Mouse (Mus musculus) right cerebral cortex, adult 18-20 months (tissue): ENCODE data around the gene Aacs.

ENCODE experiments used
- DNase-seq: peaks from one replicate; pipeline ENCODE4 v3.0.0; 2022; ENCODE audit warnings: mixed read lengths

Aacs gene

GRCm38 (mm10) chr5:125497821-125498600 is 22.4 kb downstream of the Aacs start:
- DNase-seq: peak; percentile 85

DNA sequence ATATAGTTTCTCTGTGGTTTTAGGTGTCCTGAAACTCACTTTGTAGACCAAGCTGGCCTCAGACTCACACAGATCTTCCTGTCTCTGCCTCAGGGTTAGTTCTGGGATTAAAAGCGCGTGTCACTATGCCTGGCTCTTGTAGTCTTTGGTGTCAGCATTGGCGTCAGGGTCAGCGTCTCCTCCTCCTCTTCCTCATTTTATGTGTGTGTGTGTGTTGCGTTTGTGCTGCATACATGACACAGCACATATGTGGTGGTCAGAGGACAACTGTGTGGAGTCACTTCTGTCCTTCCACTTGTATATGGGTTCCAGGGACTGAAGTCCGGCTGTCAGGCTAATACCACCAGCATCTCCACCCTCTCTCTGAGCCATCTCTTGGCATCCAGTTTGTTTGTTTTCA is 25.9 kb downstream of the Aacs start:
- no peak for DNase-seq

DNA sequence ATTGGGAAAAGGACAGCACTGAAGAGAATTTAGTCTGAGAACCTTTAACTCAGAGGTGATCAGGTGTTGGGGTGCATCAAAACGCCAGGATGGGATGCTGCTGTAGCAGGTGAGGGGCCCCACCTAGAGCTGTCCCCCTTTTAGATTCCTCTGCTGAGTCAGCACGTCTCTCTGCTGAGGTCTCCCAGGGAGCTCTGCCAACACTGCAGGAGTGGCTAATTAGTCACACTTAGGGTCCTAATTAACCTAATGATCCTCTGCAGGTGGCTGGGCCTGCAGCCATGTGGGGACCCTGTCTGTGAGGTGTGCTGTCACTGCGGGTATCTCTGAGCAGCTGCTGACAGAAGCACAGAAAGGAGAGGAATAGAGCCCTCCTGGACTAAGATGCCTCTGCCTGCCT is 26.6 kb downstream of the Aacs start:
- no peak for DNase-seq

- no peak for DNase-seq
Observed at GRCm38 (mm10) chr5:125503628-125504027, 28.0 kb downstream of the Aacs start.

GRCm38 (mm10) chr5:125504692-125505091 is 29.1 kb downstream of the Aacs start:
- DNase-seq: peak; percentile 49

DNA sequence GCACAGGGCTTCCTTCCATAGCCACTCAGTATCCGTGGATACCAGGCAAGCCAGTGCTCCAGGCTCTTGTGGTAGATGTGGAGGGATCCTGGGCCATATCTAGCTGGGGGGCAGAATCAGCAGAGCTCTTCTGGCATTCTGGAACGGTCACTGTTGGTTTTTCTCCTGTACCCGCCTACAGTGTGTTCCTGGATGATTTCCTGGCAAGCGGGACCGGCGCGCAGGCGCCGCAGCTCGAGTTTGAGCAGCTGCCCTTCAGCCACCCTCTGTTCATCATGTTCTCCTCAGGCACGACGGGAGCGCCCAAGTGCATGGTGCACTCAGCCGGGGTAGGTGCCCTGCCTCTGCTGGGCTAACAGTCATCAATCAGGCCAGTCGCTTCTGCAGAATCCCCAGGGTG is 30.4 kb downstream of the Aacs start:
- DNase-seq: peak; percentile 74

- DNase-seq: no peak
Observed at GRCm38 (mm10) chr5:125507582-125507981, 32.0 kb downstream of the Aacs start.

DNA sequence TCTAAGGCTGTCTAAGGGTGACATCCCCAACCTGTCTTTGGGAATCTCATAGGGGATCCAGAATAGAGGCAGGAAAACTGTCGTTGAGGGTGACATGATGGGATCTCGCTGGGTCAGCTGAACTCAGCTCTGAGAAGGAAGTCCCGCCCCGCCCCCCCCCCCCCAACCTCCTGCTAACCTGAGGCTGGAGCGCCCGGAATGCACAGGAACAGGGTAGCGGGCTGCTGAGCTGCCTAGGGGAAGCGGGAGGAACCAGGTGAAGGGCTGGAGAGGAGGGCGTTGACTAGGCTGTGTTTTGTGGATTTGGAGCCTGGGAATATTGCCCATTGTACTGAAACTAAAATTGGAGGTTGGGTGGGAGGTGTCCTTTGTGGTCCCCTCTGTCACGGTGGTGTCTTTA is 32.4 kb downstream of the Aacs start:
- DNase-seq: no peak

DNA sequence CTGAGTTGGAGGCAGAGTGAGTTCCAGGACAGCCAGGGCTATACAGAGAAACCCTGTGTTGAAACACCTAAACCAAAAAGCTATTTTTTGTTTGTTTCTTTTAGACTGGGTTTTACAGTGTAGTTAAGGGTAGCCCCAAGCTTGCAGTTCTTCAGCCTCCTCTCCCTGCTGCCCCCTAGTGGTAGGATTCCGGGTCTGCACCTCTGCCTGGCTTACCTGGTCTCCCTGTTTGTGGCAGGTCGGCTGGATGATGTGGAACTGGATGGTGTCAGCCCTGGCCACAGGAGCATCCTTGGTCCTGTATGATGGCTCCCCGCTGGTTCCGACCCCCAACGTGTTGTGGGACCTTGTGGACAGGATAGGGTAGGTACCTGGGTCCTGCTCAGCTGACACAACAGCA is 33.9 kb downstream of the Aacs start:
- DNase-seq: no peak

- DNase-seq: no peak
Observed at GRCm38 (mm10) chr5:125515006-125515405, 39.4 kb downstream of the Aacs start.

- DNase-seq: no peak
Observed at GRCm38 (mm10) chr5:125518640-125519039, 43.0 kb downstream of the Aacs start.

DNA sequence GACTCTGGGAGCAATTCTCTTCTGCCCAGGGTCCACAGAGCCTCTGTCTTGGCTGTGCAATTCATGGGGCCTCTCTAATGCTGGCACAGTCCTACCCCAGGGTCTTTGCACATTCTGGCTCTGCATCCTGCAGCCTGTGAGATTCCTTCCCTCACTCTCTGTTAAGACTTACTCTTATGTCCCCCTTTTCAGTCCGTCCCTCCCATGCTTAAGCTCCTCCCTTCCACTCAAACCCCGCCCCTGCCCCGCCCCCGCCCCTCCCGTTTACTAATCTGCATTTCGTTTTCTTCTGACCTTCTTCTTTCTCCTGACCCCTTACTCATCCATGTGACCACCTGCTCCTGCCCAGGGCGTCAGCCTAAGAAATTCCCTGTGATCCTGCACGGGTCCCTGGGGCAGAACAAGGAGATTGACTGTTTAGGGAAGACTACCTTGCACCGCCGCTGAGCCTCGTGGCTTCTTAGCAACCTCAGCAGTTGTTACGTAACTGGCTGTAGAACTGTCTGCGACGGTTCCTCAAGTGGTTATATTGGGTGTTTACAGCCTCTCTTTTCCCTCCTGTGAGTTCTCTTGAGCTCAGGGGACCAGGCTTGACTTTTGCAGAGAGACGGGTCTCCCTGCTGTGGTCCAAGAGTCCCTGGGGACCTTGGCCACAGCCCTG is 45.4 kb downstream of the Aacs start:
- peak; percentile 65 for DNase-seq

DNA sequence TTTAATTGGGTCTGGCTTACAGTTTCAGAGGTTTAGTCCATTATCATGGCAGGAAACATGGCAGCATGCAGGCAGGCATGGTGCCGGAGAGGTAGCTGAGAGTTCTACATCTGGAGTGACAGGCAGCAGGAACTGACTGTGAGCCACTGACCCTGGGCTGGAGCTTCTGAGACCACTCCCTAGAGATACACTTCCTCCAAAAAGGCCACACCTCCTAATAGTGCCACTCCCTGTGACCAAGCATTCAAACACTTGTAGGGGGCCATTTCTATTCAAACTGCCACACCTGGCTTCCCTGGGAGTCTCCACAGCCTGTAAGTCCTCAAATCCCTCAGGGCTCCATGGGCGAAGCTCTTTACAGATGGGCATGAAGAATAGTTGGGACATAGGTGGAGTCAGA is 47.7 kb downstream of the Aacs start:
- DNase-seq: no peak

DNA sequence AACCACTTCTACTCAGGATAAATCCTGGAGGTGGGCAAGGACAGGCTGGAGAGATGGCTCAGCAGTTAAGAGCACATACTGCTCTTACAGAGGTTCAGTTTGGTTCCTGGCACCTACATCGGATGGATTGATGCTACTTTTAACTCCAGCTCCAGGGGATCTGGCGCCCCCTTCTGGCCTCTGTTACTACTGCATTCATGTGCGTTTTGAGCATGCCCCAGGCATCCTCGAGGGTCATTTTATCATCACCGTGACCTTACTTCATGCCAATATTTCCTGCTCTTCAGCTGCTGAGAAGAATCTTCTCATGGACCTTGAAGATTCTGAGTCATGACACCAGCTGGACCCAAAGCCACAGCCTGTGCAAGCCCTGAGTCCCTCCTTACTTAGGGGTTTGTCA is 49.9 kb downstream of the Aacs start:
- DNase-seq: no peak

DNA sequence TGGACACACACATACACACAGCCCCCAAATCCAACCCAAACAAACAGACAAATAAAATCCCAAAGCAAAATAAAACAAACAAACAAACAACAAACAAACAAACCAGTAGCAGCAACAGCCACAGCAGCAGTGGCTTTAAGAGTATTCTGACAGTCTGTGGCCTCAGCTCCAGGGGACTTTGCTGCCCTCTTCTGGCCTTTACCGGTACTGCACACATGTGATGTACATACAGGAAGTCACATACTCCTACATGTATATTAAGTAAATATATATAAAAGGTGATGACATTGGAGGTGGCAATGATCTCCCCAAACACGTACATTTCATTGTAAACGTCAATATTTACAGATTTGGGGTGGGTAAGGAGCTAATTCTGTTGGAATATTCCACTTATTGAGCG is 50.9 kb downstream of the Aacs start:
- no peak for DNase-seq

GRCm38 (mm10) chr5:125529109-125529508 is 53.5 kb downstream of the Aacs start:
- peak; percentile 78 for DNase-seq

GRCm38 (mm10) chr5:125531634-125532033 is 56.0 kb downstream of the Aacs start, which contains the start of gene Tmem132b:
Gene Tmem132b (plus strand): TSS chr5:125531774.
- peak; percentile 67 for DNase-seq

DNA sequence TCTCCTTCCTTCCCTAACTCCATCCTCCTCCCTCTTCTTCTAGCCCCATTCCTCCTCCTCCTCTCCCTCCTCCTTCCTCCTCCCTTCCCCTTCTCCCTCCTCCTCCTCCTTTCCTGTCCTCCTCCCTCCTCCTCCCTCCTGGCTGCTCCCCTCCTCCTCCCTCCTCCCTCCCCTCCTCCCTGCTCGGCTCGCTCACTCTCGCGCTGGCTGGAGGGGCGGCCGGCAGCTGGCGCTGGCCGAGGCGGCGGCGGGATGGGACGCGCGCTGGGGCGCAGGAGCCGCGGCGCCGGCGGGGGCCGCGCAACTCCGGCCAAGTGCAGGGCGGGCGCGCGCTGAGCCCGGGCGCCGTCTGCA is 56.6 kb downstream of the Aacs start:
- peak; percentile 82 for DNase-seq

GRCm38 (mm10) chr5:125532545-125533224 is 57.1 kb downstream of the Aacs start:
- no peak for DNase-seq

- DNase-seq: peak; percentile 60
Observed at GRCm38 (mm10) chr5:125533225-125533900, 57.7 kb downstream of the Aacs start.

DNA sequence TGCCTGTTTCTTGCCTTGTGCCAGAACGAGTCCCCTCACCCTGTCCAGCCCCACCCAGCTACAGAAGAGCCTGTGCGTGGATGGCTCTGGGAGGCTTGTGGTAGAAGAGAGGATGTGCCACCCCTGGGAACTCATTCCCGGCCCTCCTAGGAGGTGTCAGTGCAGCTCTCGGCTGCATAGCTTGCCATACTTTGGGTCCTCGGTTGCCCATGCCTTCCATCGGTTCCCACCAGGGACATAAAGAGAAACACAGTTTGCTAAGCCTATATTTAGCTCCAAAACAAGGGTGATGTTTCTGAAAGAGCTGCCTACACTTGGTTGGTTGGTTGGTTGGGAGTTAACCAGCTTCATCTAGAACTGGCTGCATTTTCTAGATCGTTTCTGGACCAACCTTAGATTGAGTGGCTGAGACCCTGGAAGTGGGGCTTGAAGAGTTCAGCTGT is 58.6 kb downstream of the Aacs start:
- peak; percentile 60 for DNase-seq

- DNase-seq: peak; percentile 91
Observed at GRCm38 (mm10) chr5:125534611-125535324, 59.2 kb downstream of the Aacs start.

GRCm38 (mm10) chr5:125545090-125545489 is 69.5 kb downstream of the Aacs start:
- DNase-seq: no peak
